Mouse (Mus musculus): ENCODE measurements around the gene Btg4. TPM values are rescaled to one million over a fixed set of nuclear protein-coding genes. Genes with fewer than 3 reads are reported as not detected.
"Not testable (repeated sequence)": the region's sequence is repeated elsewhere in the genome, so short reads cannot be mapped to it uniquely, and the experiment has no call there.

Gene Btg4
- polyA plus RNA-seq, 1 experiment from 2014 or later: not detected

GRCm38 (mm10) chr9:51102963-51103807 is 42.5 kb downstream of the Btg4 start:
- H3K27me3 ChIP-seq (ENCODE audit: control insufficient read depth, insufficient read depth, low read length): no peaks in the 10 kb centered on the region
- no peak overlapping the region for H3K27ac ChIP-seq (ENCODE audit: low read depth, low read length)
- peak overlapping the region; percentile 67 for H3K9ac ChIP-seq (ENCODE audit: low read depth, low read length)
- peak; percentile 77 for ATAC-seq (ENCODE audit: low FRiP score, low TSS enrichment)
- H3K9me3 ChIP-seq (ENCODE audit: control insufficient read depth, low read length): no peaks in the 10 kb centered on the region
- 2% methylated on average over 43 of the region's 44 CpGs for WGBS
- H3K4me2 ChIP-seq (replicated peaks; ENCODE audit: low read depth, low read length): peak overlapping the region; percentile 100
- H3K4me1 ChIP-seq (ENCODE audit: control insufficient read depth, insufficient read depth, low read length): peaks cover 6% of the 10 kb centered on the region; the same call in 1 of the 2 replicates
- H3K4me3 ChIP-seq (ENCODE audit: low read length): peak overlapping the region; percentile 56
- no peaks in the 10 kb centered on the region for H3K36me3 ChIP-seq (ENCODE audit: control insufficient read depth, insufficient read depth, low read length)

- Histone ChIP-seq H3K36me3 (ENCODE audit: control insufficient read depth, insufficient read depth, low read length) (no peaks in the 10 kb centered on the region), H3K27ac (ENCODE audit: low read depth, low read length) (no peak overlapping the region), H3K4me3 (ENCODE audit: low read length) (peak overlapping the region; percentile 56), H3K4me1 (ENCODE audit: control insufficient read depth, insufficient read depth, low read length) (peaks cover 6% of the 10 kb centered on the region; the same call in 1 of the 2 replicates), H3K4me2 (replicated peaks; ENCODE audit: low read depth, low read length) (peak overlapping the region; percentile 100), H3K9me3 (ENCODE audit: control insufficient read depth, low read length) (no peaks in the 10 kb centered on the region), H3K27me3 (ENCODE audit: control insufficient read depth, insufficient read depth, low read length) (no peaks in the 10 kb centered on the region), H3K9ac (ENCODE audit: low read depth, low read length) (peak overlapping the region; percentile 67)
- peak; percentile 79 for ATAC-seq (ENCODE audit: low FRiP score, low TSS enrichment)
- 12% methylated on average over 30 of the region's 30 CpGs for WGBS
These were observed 43.3 kb downstream of the Btg4 start for GRCm38 (mm10) chr9:51103808-51104514.

- Histone ChIP-seq H3K4me3 (ENCODE audit: low read length) (no peak overlapping the region), H3K36me3 (ENCODE audit: control insufficient read depth, insufficient read depth, low read length) (no peaks in the 10 kb centered on the region), H3K9me3 (ENCODE audit: control insufficient read depth, low read length) (no peaks in the 10 kb centered on the region), H3K27ac (ENCODE audit: low read depth, low read length) (no peak overlapping the region), H3K9ac (ENCODE audit: low read depth, low read length) (no peak overlapping the region), H3K4me2 (replicated peaks; ENCODE audit: low read depth, low read length) (no peak overlapping the region), H3K27me3 (ENCODE audit: control insufficient read depth, insufficient read depth, low read length) (no peaks in the 10 kb centered on the region), H3K4me1 (ENCODE audit: control insufficient read depth, insufficient read depth, low read length) (peaks cover 6% of the 10 kb centered on the region; the same call in 1 of the 2 replicates)
- no peak for ATAC-seq (ENCODE audit: low FRiP score, low TSS enrichment)
- WGBS: 72% methylated on average over 2 of the region's 2 CpGs
These were observed 45.0 kb downstream of the Btg4 start for GRCm38 (mm10) chr9:51105751-51106150.

- WGBS: 75% methylated on average over 4 of the region's 4 CpGs
- Histone ChIP-seq H3K4me3 (ENCODE audit: low read length) (no peak overlapping the region), H3K9ac (ENCODE audit: low read depth, low read length) (no peak overlapping the region), H3K36me3 (ENCODE audit: control insufficient read depth, insufficient read depth, low read length) (no peaks in the 10 kb centered on the region), H3K4me1 (ENCODE audit: control insufficient read depth, insufficient read depth, low read length) (no peaks in the 10 kb centered on the region), H3K27ac (ENCODE audit: low read depth, low read length) (no peak overlapping the region), H3K27me3 (ENCODE audit: control insufficient read depth, insufficient read depth, low read length) (no peaks in the 10 kb centered on the region), H3K4me2 (replicated peaks; ENCODE audit: low read depth, low read length) (no peak overlapping the region), H3K9me3 (ENCODE audit: control insufficient read depth, low read length) (no peaks in the 10 kb centered on the region)
- no peak for ATAC-seq (ENCODE audit: low FRiP score, low TSS enrichment)
These were observed 54.1 kb downstream of the Btg4 start for GRCm38 (mm10) chr9:51114767-51115166.

- no peaks in the 10 kb centered on the region for H3K4me1 ChIP-seq (ENCODE audit: control insufficient read depth, insufficient read depth, low read length)
- no peak for ATAC-seq (ENCODE audit: low FRiP score, low TSS enrichment)
- no peak overlapping the region for H3K4me3 ChIP-seq (ENCODE audit: low read length)
- H3K9me3 ChIP-seq (ENCODE audit: control insufficient read depth, low read length): no peaks in the 10 kb centered on the region
- no peaks in the 10 kb centered on the region for H3K36me3 ChIP-seq (ENCODE audit: control insufficient read depth, insufficient read depth, low read length)
- no peaks in the 10 kb centered on the region for H3K27me3 ChIP-seq (ENCODE audit: control insufficient read depth, insufficient read depth, low read length)
- 67% methylated on average over 3 of the region's 3 CpGs for WGBS
- no peak overlapping the region for H3K27ac ChIP-seq (ENCODE audit: low read depth, low read length)
- H3K4me2 ChIP-seq (replicated peaks; ENCODE audit: low read depth, low read length): no peak overlapping the region
- H3K9ac ChIP-seq (ENCODE audit: low read depth, low read length): no peak overlapping the region
These were observed 76.3 kb downstream of the Btg4 start for GRCm38 (mm10) chr9:51136985-51137384.

- H3K27me3 ChIP-seq (ENCODE audit: control insufficient read depth, insufficient read depth, low read length): no peaks in the 10 kb centered on the region
- no peak overlapping the region for H3K4me2 ChIP-seq (replicated peaks; ENCODE audit: low read depth, low read length)
- no peak for ATAC-seq (ENCODE audit: low FRiP score, low TSS enrichment)
- H3K9ac ChIP-seq (ENCODE audit: low read depth, low read length): no peak overlapping the region
- 84% methylated on average over 4 of the region's 4 CpGs for WGBS
- no peak overlapping the region for H3K27ac ChIP-seq (ENCODE audit: low read depth, low read length)
- no peak overlapping the region for H3K4me3 ChIP-seq (ENCODE audit: low read length)
- H3K36me3 ChIP-seq (ENCODE audit: control insufficient read depth, insufficient read depth, low read length): no peaks in the 10 kb centered on the region
- H3K4me1 ChIP-seq (ENCODE audit: control insufficient read depth, insufficient read depth, low read length): no peaks in the 10 kb centered on the region
- H3K9me3 ChIP-seq (ENCODE audit: control insufficient read depth, low read length): no peaks in the 10 kb centered on the region
These were observed 76.7 kb downstream of the Btg4 start for GRCm38 (mm10) chr9:51137432-51137831.

GRCm38 (mm10) chr9:51137836-51138235 is 77.1 kb downstream of the Btg4 start:
- Histone ChIP-seq H3K4me3 (ENCODE audit: low read length) (no peak overlapping the region), H3K4me2 (replicated peaks; ENCODE audit: low read depth, low read length) (no peak overlapping the region), H3K4me1 (ENCODE audit: control insufficient read depth, insufficient read depth, low read length) (no peaks in the 10 kb centered on the region), H3K9ac (ENCODE audit: low read depth, low read length) (no peak overlapping the region), H3K9me3 (ENCODE audit: control insufficient read depth, low read length) (no peaks in the 10 kb centered on the region), H3K27ac (ENCODE audit: low read depth, low read length) (no peak overlapping the region), H3K36me3 (ENCODE audit: control insufficient read depth, insufficient read depth, low read length) (no peaks in the 10 kb centered on the region), H3K27me3 (ENCODE audit: control insufficient read depth, insufficient read depth, low read length) (no peaks in the 10 kb centered on the region)
- 89% methylated on average over 1 of the region's 1 CpGs for WGBS
- no peak for ATAC-seq (ENCODE audit: low FRiP score, low TSS enrichment)

- H3K4me2 ChIP-seq (replicated peaks; ENCODE audit: low read depth, low read length): no peak overlapping the region
- no peaks in the 10 kb centered on the region for H3K9me3 ChIP-seq (ENCODE audit: control insufficient read depth, low read length)
- H3K36me3 ChIP-seq (ENCODE audit: control insufficient read depth, insufficient read depth, low read length): no peaks in the 10 kb centered on the region
- ATAC-seq (ENCODE audit: low FRiP score, low TSS enrichment): no peak
- 91% methylated on average over 1 of the region's 1 CpGs for WGBS
- no peaks in the 10 kb centered on the region for H3K27me3 ChIP-seq (ENCODE audit: control insufficient read depth, insufficient read depth, low read length)
- H3K27ac ChIP-seq (ENCODE audit: low read depth, low read length): no peak overlapping the region
- H3K9ac ChIP-seq (ENCODE audit: low read depth, low read length): no peak overlapping the region
- H3K4me3 ChIP-seq (ENCODE audit: low read length): no peak overlapping the region
- no peaks in the 10 kb centered on the region for H3K4me1 ChIP-seq (ENCODE audit: control insufficient read depth, insufficient read depth, low read length)
These were observed 77.6 kb downstream of the Btg4 start for GRCm38 (mm10) chr9:51138301-51138700.

- not testable (repeated sequence) for H3K36me3 ChIP-seq (ENCODE audit: control insufficient read depth, insufficient read depth, low read length); ATAC-seq (ENCODE audit: low FRiP score, low TSS enrichment); H3K4me1 ChIP-seq (ENCODE audit: control insufficient read depth, insufficient read depth, low read length); H3K4me2 ChIP-seq (replicated peaks; ENCODE audit: low read depth, low read length); H3K27ac ChIP-seq (ENCODE audit: low read depth, low read length); H3K9ac ChIP-seq (ENCODE audit: low read depth, low read length); H3K27me3 ChIP-seq (ENCODE audit: control insufficient read depth, insufficient read depth, low read length); H3K4me3 ChIP-seq (ENCODE audit: low read length); H3K9me3 ChIP-seq (ENCODE audit: control insufficient read depth, low read length)
- WGBS: 82% methylated on average over 1 of the region's 1 CpGs
These were observed 78.7 kb downstream of the Btg4 start for GRCm38 (mm10) chr9:51139401-51139800.
